Mouse (Mus musculus) spleen, adult 2 months (tissue): ENCODE measurements around the gene Nek8.

Source experiments
- CTCF ChIP-seq: fragments of 200-500 bp; IDR thresholded peaks from 2 replicates; pipeline ENCODE4 v1.5.1; 2011; ENCODE audit warnings: mild to moderate bottlenecking, inconsistent platforms; ENCODE audit not compliant: insufficient read depth, insufficient read length, insufficient replicate concordance; ENCODE audit errors: extremely low read depth
- POLR2A ChIP-seq: fragments of 200-500 bp; IDR thresholded peaks from 2 replicates; pipeline ENCODE4 v1.6.1; 2011; ENCODE audit warnings: low read depth, low read length, inconsistent platforms

DNA sequence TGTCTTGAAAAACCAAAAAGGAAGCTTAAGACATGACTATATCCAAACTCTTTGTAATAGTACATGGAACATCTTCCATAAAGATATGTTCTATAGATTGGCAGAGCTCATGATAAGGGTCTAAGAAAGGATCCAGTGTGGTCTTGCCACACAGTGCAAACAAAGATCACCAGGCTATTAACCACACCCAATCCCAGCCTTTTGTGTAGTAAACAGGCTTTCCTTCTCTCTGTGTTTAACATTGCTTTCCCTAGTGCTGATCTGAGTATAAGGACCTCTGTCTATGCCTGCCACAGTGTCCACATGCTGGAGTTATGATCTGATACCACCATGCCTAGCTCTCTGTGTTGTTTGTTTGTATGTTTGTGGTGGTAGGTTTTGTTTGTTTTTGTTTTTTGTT lies 52.7 kb downstream of the Nek8 start:
- TF ChIP-seq CTCF: no peak
- no peak for TF ChIP-seq POLR2A
